Mouse (Mus musculus): ENCODE data around the gene Csnk1g2.

The Csnk1g2 gene

DNA sequence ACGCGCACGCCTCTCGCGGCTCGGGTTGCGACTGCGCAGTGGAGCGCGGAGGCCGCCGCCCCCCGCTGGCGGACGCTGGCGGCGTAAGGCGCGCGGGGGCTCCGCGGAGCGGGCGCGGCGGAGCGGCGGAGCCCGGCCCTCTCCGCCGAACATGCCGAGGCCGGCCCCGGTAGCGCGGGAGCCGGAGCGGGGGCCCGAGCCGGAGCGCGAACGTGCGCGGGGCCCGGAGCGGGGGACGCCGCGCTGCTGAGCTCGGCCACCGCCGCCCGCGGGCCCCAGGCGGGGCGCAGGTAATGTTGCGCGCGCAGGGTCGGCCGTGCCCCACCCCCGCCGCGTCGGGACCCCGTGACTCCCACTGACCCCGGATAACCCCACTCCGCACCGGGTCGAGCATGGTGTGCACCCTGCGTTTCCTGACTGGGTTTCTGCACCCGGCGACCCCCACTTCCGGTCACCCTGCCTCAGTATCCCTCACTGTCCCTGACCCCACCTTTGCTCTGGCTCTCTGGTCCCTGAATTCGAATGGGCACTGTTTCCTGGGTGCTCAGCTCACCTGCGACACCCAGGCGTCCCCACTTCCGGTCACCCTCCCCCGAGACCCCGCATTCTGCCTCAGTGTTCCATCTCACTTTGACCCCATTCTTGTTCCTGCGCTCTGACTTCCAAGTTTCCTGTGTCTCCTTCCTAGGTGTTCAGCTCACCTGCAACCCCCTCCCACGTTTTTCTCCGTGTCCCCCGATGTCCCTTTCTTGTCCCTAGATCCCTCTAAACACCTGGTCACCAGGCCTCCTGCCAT is at the start of gene Csnk1g2:
Gene Csnk1g2 (plus strand): TSS at position 178 of the 796 bp plus-strand sequence.
- DNase-seq (ENCODE audit: low spot score) = no peak

GRCm38 (mm10) chr10:80573944-80574343 is 48.7 kb upstream of the Csnk1g2 start:
- DNase-seq (ENCODE audit: low spot score) = no peak

GRCm38 (mm10) chr10:80574896-80575295 is 47.7 kb upstream of the Csnk1g2 start:
- no peak for DNase-seq (ENCODE audit: low spot score)

GRCm38 (mm10) chr10:80575925-80576324 is 46.7 kb upstream of the Csnk1g2 start:
- DNase-seq (ENCODE audit: low spot score) = no peak

GRCm38 (mm10) chr10:80576351-80577194 is 46.1 kb upstream of the Csnk1g2 start:
- no peak for DNase-seq (ENCODE audit: low spot score)

GRCm38 (mm10) chr10:80577195-80578130 is 45.2 kb upstream of the Csnk1g2 start, which contains the start of gene Klf16:
Klf16 (minus strand) TSS chr10:80577321.
- DNase-seq (ENCODE audit: low spot score) = peak; percentile 89

- DNase-seq (ENCODE audit: low spot score) = no peak
Observed at GRCm38 (mm10) chr10:80578131-80578750, 44.4 kb upstream of the Csnk1g2 start.

DNA sequence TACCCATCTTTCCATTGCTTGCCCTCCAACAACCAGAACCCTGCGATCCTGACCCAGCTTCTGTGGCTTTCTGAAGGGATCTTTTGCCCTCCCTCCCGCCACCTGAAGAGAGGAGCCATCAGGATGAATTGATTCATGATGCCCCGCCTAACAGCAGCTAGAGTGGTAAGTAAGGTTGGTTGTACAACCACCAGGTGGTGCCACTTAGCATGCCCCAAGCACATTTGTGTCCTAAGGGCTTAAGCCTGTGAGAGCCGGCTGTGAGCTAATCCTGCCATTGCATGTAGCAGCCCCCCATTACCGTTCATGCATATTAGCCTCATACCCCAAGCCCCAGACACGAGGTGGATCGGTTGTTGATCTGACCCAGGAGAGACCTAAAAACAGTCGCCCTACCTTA is 43.7 kb upstream of the Csnk1g2 start:
- DNase-seq (ENCODE audit: low spot score) = no peak

- no peak for DNase-seq (ENCODE audit: low spot score)
Observed at GRCm38 (mm10) chr10:80583047-80583446, 39.6 kb upstream of the Csnk1g2 start.

GRCm38 (mm10) chr10:80584045-80584488 is 38.6 kb upstream of the Csnk1g2 start:
- DNase-seq (ENCODE audit: low spot score) = no peak

GRCm38 (mm10) chr10:80584642-80585552 is 37.7 kb upstream of the Csnk1g2 start:
- DNase-seq (ENCODE audit: low spot score) = no peak

- no peak for DNase-seq (ENCODE audit: low spot score)
Observed at GRCm38 (mm10) chr10:80585581-80585980, 37.1 kb upstream of the Csnk1g2 start.

DNA sequence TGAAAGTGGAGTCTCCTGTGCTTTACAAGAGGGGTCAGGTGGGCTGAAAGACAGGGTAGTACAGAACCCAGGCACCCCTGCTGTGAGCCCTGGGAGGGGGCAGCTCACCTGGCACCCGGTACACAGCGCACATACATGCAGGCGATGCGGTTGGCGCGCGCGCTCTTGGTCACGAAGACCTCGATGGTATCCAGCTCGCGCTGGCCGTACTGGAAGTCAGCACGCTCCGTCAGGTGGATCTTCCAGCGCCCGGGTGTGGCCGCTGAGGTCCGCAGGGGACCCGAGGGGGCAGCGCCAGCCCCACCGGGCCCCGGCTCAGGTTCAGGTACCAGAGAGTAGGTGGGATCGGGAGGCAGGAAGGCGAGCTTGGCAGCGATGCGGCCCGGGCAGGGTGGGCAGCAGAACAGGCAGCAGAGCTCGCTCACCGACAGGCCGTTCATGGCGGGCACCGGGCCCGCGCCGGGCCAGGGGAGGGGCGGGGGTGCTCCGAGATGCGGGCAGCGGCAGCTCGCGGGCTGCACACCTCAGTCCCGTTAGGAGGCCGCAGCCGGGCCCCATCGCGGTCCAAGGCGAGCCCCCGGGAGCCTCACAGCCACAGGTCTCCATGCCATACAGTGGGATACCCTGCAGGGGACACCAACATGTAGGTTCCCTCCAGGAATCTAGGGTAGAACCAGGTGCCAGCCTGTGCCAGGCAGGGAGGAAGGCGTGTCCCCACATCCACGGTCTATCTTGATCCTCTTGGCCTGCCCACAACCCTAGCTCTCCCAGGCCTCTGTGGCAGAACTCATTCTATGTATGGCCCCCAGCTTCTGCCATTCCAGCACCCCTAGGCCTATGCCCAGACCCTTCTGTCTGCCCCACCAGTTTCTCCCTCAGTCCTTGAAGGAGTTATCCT is 36.0 kb upstream of the Csnk1g2 start:
- no peak for DNase-seq (ENCODE audit: low spot score)

- DNase-seq (ENCODE audit: low spot score) = no peak
Observed at GRCm38 (mm10) chr10:80587305-80587657, 35.4 kb upstream of the Csnk1g2 start.

DNA sequence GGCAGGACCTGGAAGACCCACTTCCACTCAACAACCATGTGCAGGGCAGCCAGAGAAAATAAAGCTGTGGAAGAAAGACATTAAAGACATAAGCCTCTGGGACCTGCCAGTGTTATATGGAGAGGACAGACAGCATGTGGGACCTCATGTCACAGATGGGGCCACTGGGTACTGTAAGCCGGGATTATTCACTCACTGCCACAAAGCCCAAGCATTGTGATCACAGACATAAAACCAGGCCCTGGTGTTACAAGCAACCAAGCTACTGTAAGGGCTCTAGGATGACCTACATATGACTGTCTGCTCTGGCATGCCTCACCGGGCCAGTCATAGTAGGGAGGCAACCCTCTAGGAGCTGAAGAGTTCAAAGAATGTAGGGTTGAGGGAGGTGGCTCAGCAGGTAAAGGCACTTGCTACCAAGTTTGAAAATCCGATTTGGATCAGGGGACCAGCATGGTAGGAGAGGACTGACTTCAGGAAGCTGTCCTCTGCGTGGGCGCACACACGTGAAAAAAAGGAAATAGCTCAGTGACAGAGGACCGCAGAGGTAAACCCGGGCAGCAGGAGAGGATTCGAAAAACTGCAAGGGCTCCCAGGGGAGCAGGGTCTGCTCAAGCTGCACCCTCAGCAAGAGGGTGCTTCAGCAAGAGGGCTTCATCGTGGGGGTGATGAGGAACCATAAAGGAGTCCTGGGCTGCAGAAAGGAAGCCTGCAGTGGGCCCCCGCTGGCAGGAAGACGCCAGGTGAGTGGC is 33.3 kb upstream of the Csnk1g2 start:
- DNase-seq (ENCODE audit: low spot score) = no peak

DNA sequence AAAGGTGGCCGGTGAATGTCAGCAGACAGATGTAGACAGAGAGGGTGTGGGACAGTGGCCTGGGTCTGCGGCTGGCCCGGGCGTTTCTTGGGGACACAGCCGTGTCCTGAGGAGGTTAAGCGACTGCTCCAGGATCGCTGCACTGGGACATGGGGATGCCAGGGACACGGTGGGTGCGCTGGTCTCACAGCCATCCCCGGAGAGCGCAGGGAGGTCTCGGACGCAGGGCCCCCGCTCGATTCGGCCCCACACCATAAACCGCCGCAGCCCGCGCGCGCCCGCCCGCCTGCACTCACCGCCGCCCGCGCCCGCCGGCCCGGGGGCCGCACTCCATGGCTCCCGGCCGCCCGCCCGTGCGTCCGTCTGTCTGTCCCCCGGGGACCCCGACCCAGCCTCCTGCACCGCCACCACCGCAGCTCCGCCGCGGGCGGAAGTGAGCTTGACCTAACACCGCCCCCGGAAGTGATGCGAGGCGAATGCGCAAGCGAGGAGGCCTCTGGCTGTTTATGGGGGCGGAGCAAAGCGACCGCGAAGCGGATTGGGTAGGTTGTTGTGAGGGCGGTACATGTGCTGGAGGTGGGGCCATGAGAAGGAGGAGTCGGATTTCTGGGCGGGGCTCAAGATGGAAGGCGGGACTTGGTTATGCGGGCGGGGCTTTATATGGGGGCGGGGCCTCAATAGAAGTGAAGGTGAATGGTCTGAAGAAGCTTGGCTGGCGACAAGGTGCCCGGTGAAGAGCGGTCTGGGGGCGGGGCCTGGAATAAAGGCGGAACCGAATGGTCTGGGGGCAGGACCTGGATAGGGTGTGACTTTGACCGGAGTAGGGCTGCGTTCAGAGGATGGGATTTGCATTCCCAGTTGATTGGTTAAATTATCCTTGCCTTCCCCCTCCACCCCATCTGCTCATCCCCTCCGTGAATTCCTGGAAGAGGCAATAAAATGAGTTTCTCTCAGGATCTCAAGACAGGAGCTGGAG is 32.5 kb upstream of the Csnk1g2 start, which contains the start of gene Abhd17a:
Gene Abhd17a (minus strand): TSS at position 463 of the 976 bp plus-strand sequence.
- peak; percentile 74 for DNase-seq (ENCODE audit: low spot score)

DNA sequence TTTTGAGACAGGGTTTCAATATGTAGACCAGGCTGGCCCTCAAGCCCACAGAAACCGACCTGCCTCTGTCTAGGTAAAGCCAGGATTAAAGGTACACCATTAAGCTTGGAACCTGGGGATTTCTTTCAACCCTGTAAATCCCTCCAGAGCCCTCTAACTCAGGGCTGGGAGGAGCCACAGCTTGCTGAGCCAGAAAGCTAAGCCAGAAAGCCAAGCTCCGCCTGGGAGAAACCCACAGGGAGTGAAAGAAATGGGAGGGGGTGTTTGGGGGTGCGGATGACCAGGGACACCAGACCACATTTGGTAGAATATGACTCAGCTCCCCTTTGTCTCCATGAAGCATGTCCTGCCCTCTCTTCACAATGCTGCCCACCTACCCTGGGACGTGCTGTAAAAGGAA is 26.3 kb upstream of the Csnk1g2 start:
- DNase-seq (ENCODE audit: low spot score) = no peak
